Mouse (Mus musculus): ENCODE data around the gene Styk1.

DNA sequence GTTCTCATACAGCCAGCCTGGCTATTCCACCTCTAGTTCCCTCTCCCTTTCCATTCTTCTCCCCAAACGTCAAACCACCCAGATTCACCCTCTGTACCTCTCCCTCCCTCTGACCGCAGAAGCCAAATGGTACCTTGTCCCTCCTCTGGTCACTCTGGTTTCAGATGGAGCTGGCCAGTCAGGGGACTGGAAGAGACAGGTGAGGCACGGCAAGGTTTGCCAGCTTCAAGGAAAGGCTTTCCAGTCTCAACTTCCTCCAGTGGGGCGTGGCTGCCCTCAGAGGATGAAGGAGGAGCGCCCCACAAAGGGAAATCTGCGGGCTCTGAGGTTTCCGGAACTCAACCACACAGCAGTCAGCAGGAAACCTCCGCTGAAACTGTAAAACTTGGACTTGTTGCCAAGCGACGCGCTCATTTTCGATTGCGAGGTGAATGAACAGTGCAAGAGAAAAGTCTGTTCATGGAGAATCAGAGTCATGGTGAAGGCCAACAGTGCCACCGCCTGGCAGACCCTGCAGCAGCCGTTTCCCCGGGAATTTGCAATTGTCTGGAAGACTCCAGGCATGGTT, at the start of gene Styk1:
- no peak for TF ChIP-seq GATA1 (IDR thresholded peaks at IDR 0.05; ENCODE audit: borderline replicate concordance, low read length)
- peak; percentile 81; the same call in 1 of the 2 replicates for TF ChIP-seq FLI1 (IDR thresholded peaks at IDR 0.05; ENCODE audit: low read length)
